Mouse (Mus musculus) MEL (cell line): ENCODE results near the gene Mecom. TPM values are rescaled to one million over a fixed set of nuclear protein-coding genes. Genes with fewer than 3 reads are reported as not detected.

Experiments
- DNase-seq: peaks from one replicate; pipeline ENCODE4 v3.0.0; 2011; ENCODE audit warnings: low read depth, low spot score
- H3K27ac ChIP-seq: 2 replicates; pipeline ENCODE4 v1.5.1; 2012; ENCODE audit warnings: low read depth, mild to moderate bottlenecking, control low read depth, low read length, moderate library complexity; ENCODE audit not compliant: control insufficient read depth
- H3K27me3 ChIP-seq, 2 experiments: fragments of 150-350 bp in 1 of 2; sonication (generic) in 1 of 2; 2 replicates each; pipeline ENCODE4 v1.6.1; 2012; ENCODE audit warnings: low read length in 2 of 2, mild to moderate bottlenecking in 2 of 2, improper control_type of control experiment in 1 of 2, moderate library complexity in 1 of 2; ENCODE audit not compliant: insufficient read depth in 2 of 2, control insufficient read depth in 1 of 2
- H3K36me3 ChIP-seq, 2 experiments: 2 replicates each; pipeline ENCODE4 v1.6.1; 2012 to 2014; ENCODE audit warnings: low read length in 2 of 2, improper control_type of control experiment in 1 of 2, inconsistent platforms in 1 of 2, mild to moderate bottlenecking in 1 of 2; ENCODE audit not compliant: insufficient read depth in 2 of 2, control insufficient read depth in 1 of 2
- H3K4me1 ChIP-seq, 2 experiments: fragments of 150-350 bp in 1 of 2; sonication (generic) in 1 of 2; 2 replicates each; pipeline ENCODE4 v1.6.1; 2012; ENCODE audit warnings: low read length in 2 of 2, improper control_type of control experiment in 1 of 2, mild to moderate bottlenecking in 1 of 2; ENCODE audit not compliant: insufficient read depth in 2 of 2, control insufficient read depth in 1 of 2
- H3K4me3 ChIP-seq, 2 experiments: fragments of 150-350 bp in 1 of 2; sonication (generic) in 1 of 2; 2 replicates each; pipeline ENCODE4 v1.5.1; 2012; ENCODE audit warnings: low read depth in 2 of 2, low read length in 2 of 2, mild to moderate bottlenecking in 2 of 2, moderate library complexity in 2 of 2, control low read depth in 1 of 2, improper control_type of control experiment in 1 of 2; ENCODE audit not compliant: control insufficient read depth in 1 of 2, insufficient read depth in 1 of 2
- H3K79me2 ChIP-seq: 2 replicates; pipeline ENCODE4 v1.6.1; 2012; ENCODE audit warnings: mild to moderate bottlenecking, low read length, moderate library complexity; ENCODE audit not compliant: control insufficient read depth, poor library complexity, insufficient read depth
- H3K9ac ChIP-seq: 2 replicates; pipeline ENCODE4 v1.6.1; 2012; ENCODE audit warnings: low read depth, mild to moderate bottlenecking, control low read depth, low read length, moderate library complexity; ENCODE audit not compliant: control insufficient read depth, poor library complexity, severe bottlenecking
- H3K9me3 ChIP-seq: fragments of 150-350 bp; sonication (generic); replicated peaks from 2 replicates; pipeline ENCODE4 v1.6.1; 2012; ENCODE audit warnings: mild to moderate bottlenecking, low read length, improper control_type of control experiment, moderate library complexity; ENCODE audit not compliant: insufficient read depth
- CHD1 ChIP-seq: IDR thresholded peaks from 2 replicates; pipeline ENCODE4 v1.6.1; 2012; ENCODE audit warnings: low read depth, mild to moderate bottlenecking, inconsistent platforms, low read length, improper control_type of control experiment
- CHD2 ChIP-seq: IDR thresholded peaks from 2 replicates; pipeline ENCODE4 v1.6.1; 2011; ENCODE audit warnings: low read length, improper control_type of control experiment
- E2F4 ChIP-seq: IDR thresholded peaks from 2 replicates; pipeline ENCODE4 v1.6.1; 2011; ENCODE audit warnings: low read depth, low read length, improper control_type of control experiment, borderline replicate concordance
- ELF1 ChIP-seq: IDR thresholded peaks from 2 replicates; pipeline ENCODE4 v1.6.1; 2014; ENCODE audit warnings: low read depth, mild to moderate bottlenecking, inconsistent platforms, low read length, improper control_type of control experiment, moderate library complexity
- ETS1 ChIP-seq: IDR thresholded peaks from 2 replicates; pipeline ENCODE4 v1.6.1; 2012; ENCODE audit warnings: low read depth, mild to moderate bottlenecking, inconsistent platforms, low read length, improper control_type of control experiment, moderate library complexity
- GABPA ChIP-seq: IDR thresholded peaks from 2 replicates; pipeline ENCODE4 v1.6.1; 2012; ENCODE audit warnings: low read depth, mild to moderate bottlenecking, inconsistent platforms, low read length, improper control_type of control experiment, moderate library complexity
- HCFC1 ChIP-seq: IDR thresholded peaks from 2 replicates; pipeline ENCODE4 v1.6.1; 2012; ENCODE audit warnings: low read depth, mild to moderate bottlenecking, inconsistent platforms, low read length, improper control_type of control experiment, moderate library complexity
- JUND ChIP-seq: IDR thresholded peaks from 2 replicates; pipeline ENCODE4 v1.6.1; 2011; ENCODE audit warnings: low read depth, mild to moderate bottlenecking, improper control_type of control experiment, low read length
- MAFK ChIP-seq: IDR thresholded peaks from 2 replicates; pipeline ENCODE4 v1.6.1; 2011; ENCODE audit warnings: low read depth, mild to moderate bottlenecking, low read length, improper control_type of control experiment, borderline replicate concordance
- MAZ ChIP-seq: IDR thresholded peaks from 2 replicates; pipeline ENCODE4 v1.6.1; 2012; ENCODE audit warnings: low read depth, mild to moderate bottlenecking, inconsistent platforms, low read length, improper control_type of control experiment
- MEF2A ChIP-seq: IDR thresholded peaks from 2 replicates; pipeline ENCODE4 v1.6.1; 2014; ENCODE audit warnings: low read depth, mild to moderate bottlenecking, inconsistent platforms, low read length, improper control_type of control experiment; ENCODE audit not compliant: poor library complexity, insufficient replicate concordance, severe bottlenecking; ENCODE audit errors: extremely low read depth
- MXI1 ChIP-seq: IDR thresholded peaks from 2 replicates; pipeline ENCODE4 v1.6.1; 2011; ENCODE audit warnings: mild to moderate bottlenecking, low read depth, low read length, improper control_type of control experiment
- NRF1 ChIP-seq: IDR thresholded peaks from 2 replicates; pipeline ENCODE4 v1.6.1; 2014; ENCODE audit warnings: low read depth, mild to moderate bottlenecking, inconsistent platforms, low read length, improper control_type of control experiment, moderate library complexity; ENCODE audit not compliant: poor library complexity, insufficient read depth, severe bottlenecking
- POLR2AphosphoS2 ChIP-seq: IDR thresholded peaks from 2 replicates; pipeline ENCODE4 v1.6.1; 2011; ENCODE audit warnings: low read length, improper control_type of control experiment
- RAD21 ChIP-seq: IDR thresholded peaks from 2 replicates; pipeline ENCODE4 v1.6.1; 2011; ENCODE audit warnings: mild to moderate bottlenecking, low read depth, low read length, improper control_type of control experiment
- SMC3 ChIP-seq: IDR thresholded peaks from 2 replicates; pipeline ENCODE4 v1.6.1; 2011; ENCODE audit warnings: low read depth, low read length, improper control_type of control experiment
- TCF12 ChIP-seq: IDR thresholded peaks from 2 replicates; pipeline ENCODE4 v1.6.1; 2014; ENCODE audit warnings: low read depth, mild to moderate bottlenecking, inconsistent platforms, low read length, improper control_type of control experiment, moderate library complexity
- USF1 ChIP-seq: IDR thresholded peaks from 2 replicates; pipeline ENCODE4 v1.6.1; 2014; ENCODE audit warnings: low read depth, mild to moderate bottlenecking, inconsistent platforms, low read length, improper control_type of control experiment, moderate library complexity
- ZC3H11A ChIP-seq: IDR thresholded peaks from 2 replicates; pipeline ENCODE4 v1.6.1; 2012; ENCODE audit warnings: low read depth, mild to moderate bottlenecking, inconsistent platforms, low read length, improper control_type of control experiment
- ZKSCAN1 ChIP-seq: IDR thresholded peaks from 2 replicates; pipeline ENCODE4 v1.6.1; 2012; ENCODE audit warnings: low read depth, mild to moderate bottlenecking, inconsistent platforms, low read length, improper control_type of control experiment, moderate library complexity
- ZNF384 ChIP-seq: IDR thresholded peaks from 2 replicates; pipeline ENCODE4 v1.6.1; 2012; ENCODE audit warnings: low read depth, mild to moderate bottlenecking, inconsistent platforms, low read length, improper control_type of control experiment
- polyA plus RNA-seq, 2 experiments: library from polyadenylated mRNA; stranded (reverse) in 1 of 2; unstranded in 1 of 2; fragments of >175 nt in 1 of 2; fragments of >200 nt in 1 of 2; gene quantifications; 2 replicates each; pipeline versions ENCODE4 v1.2.1 to v1.2.4; 2012; ENCODE audit warnings: low replicate concordance in 2 of 2, low read depth in 1 of 2; ENCODE audit not compliant: insufficient read length in 2 of 2, insufficient read depth in 1 of 2, missing spikeins in 1 of 2
- total RNA-seq: library from RNA; depleted of rRNA; stranded (reverse); fragments of 300-350 nt; gene quantifications from 2 replicates; pipeline ENCODE4 v1.2.3, GENCODE M21; 2012

Gene Mecom
- total and polyA plus RNA-seq, 3 experiments = 0.04 TPM; not detected in 2

GRCm38 (mm10) chr3:30220701-30221412 lies 327.0 kb downstream of the Mecom start:
- H3K9ac ChIP-seq = no peak overlapping the region
- H3K79me2 ChIP-seq = no peaks in the 10 kb centered on the region
- no peaks in the 10 kb centered on the region for H3K9me3 ChIP-seq
- TF ChIP-seq POLR2AphosphoS2 = no peak
- no peak for TF ChIP-seq GABPA
- no peak for TF ChIP-seq USF1
- TF ChIP-seq MAFK = no peak
- TF ChIP-seq ZNF384 = no peak
- no peak for TF ChIP-seq ZKSCAN1
- no peak for TF ChIP-seq MXI1
- TF ChIP-seq SMC3 = no peak
- no peak for TF ChIP-seq ETS1
- no peak for TF ChIP-seq CHD2
- TF ChIP-seq TCF12 = no peak
- TF ChIP-seq NRF1 = no peak
- no peak for TF ChIP-seq CHD1
- TF ChIP-seq MAZ = no peak
- H3K4me1 ChIP-seq = no peaks in the 10 kb centered on the region
- no peak overlapping the region for H3K4me3 ChIP-seq
- no peak for DNase-seq
- no peaks in the 10 kb centered on the region for H3K36me3 ChIP-seq
- H3K27me3 ChIP-seq = no peaks in the 10 kb centered on the region
- H3K27ac ChIP-seq = no peak overlapping the region

GRCm38 (mm10) chr3:30219891-30220290 lies 327.9 kb downstream of the Mecom start:
- Histone ChIP-seq H3K79me2 (no peaks in the 10 kb centered on the region), H3K9me3 (no peaks in the 10 kb centered on the region), H3K36me3 (no peaks in the 10 kb centered on the region), H3K4me3 (no peak overlapping the region), H3K27me3 (no peaks in the 10 kb centered on the region), H3K27ac (no peak overlapping the region), H3K4me1 (no peaks in the 10 kb centered on the region), H3K9ac (no peak overlapping the region)
- TF ChIP-seq ZNF384 = no peak
- TF ChIP-seq JUND = no peak
- no peak for TF ChIP-seq ZC3H11A
- no peak for TF ChIP-seq E2F4
- TF ChIP-seq SMC3 = no peak
- TF ChIP-seq ELF1 = no peak
- TF ChIP-seq USF1 = no peak
- TF ChIP-seq RAD21 = no peak
- TF ChIP-seq TCF12 = no peak
- no peak for TF ChIP-seq HCFC1
- TF ChIP-seq MEF2A = no peak
- no peak for TF ChIP-seq CHD1
- no peak for DNase-seq
